Mouse (Mus musculus): Measurements from ENCODE around the gene Tagln2. TPM values are rescaled to one million over a fixed set of nuclear protein-coding genes. Genes with fewer than 3 reads are reported as not detected.

The Tagln2 gene
- total RNA-seq, 2 experiments from 2014 or later, result 14.1 to 15.6 TPM

Other genes with a start within 250 kb of the Tagln2 start
- not detected for gene Atp1a4, start 241.6 kb upstream of the Tagln2 start, total RNA-seq (2021)
- gene Igsf8, start 238.4 kb upstream of the Tagln2 start, total RNA-seq (2021), result 100 to 1,000 TPM; 185 to 195 TPM
- 100 to 1,000 TPM; 610 to 641 TPM for gene Atp1a2, start 202.0 kb upstream of the Tagln2 start, total RNA-seq (2021)
- gene Kcnj9, start 170.7 kb upstream of the Tagln2 start, total RNA-seq (2021), result 10 to 100 TPM; 37.4 to 50.1 TPM
- gene Kcnj10, start 158.8 kb upstream of the Tagln2 start, total RNA-seq (2021), result 100 to 1,000 TPM; 101 to 106 TPM
- 1 to 10 TPM; 8.9 to 9.5 TPM for gene Pigm, start 123.5 kb upstream of the Tagln2 start, total RNA-seq (2021)
- not detected for gene Slamf9, start 24.7 kb upstream of the Tagln2 start, total RNA-seq (2021)
- gene Igsf9, start 18.3 kb upstream of the Tagln2 start, total RNA-seq (2021), result 1 to 10 TPM; 7.2 to 8.9 TPM
- gene Cfap45, start 20.8 kb downstream of the Tagln2 start, total RNA-seq (2021), result 1 to 10 TPM; 2.7 to 4.4 TPM
- under 1 TPM; 0.71 to 0.74 TPM for gene Vsig8, start 55.9 kb downstream of the Tagln2 start, total RNA-seq (2021)
- not detected for gene Slamf8, start 90.5 kb downstream of the Tagln2 start, total RNA-seq (2021)
- gene Fcrl6, start 102.5 kb downstream of the Tagln2 start, total RNA-seq (2021), result not detected
- 1 to 10 TPM; 5.2 to 7.0 TPM for gene Dusp23, start 132.9 kb downstream of the Tagln2 start, total RNA-seq (2021)
- gene Crp, start 198.0 kb downstream of the Tagln2 start, total RNA-seq (2021), result not detected

Data from layer of hippocampus, postnatal 14 days (tissue).